Mouse (Mus musculus): Measurements from ENCODE around the gene Magoh. TPM values are rescaled to one million over a fixed set of nuclear protein-coding genes. Genes with fewer than 3 reads are reported as not detected.

The Magoh gene
- total and polyA plus RNA-seq, 3 experiments: 207 to 276 TPM; not detected in 1

- Histone ChIP-seq H3K9me3 (replicated peaks; ENCODE audit: insufficient read depth, low read length) (no peaks in the 10 kb centered on the region), H3K4me1 (ENCODE audit: control insufficient read depth in 1 of 2, insufficient read depth in 2 of 2, low read length in 2 of 2) (peaks cover 0 to 11% of the 10 kb centered on the region in 2 experiments; a peak in 1 of 4 replicates), H3K79me2 (ENCODE audit: control insufficient read depth, insufficient read depth, low read length, poor library complexity) (no peaks in the 10 kb centered on the region; the same call in 1 of the 2 replicates), H3K4me3 (ENCODE audit: control insufficient read depth in 1 of 2, insufficient read depth in 1 of 2, low read depth in 2 of 2, low read length in 2 of 2) (no peak overlapping the region), H3K27ac (ENCODE audit: control insufficient read depth, low read depth, low read length) (no peak overlapping the region), H3K36me3 (ENCODE audit: control insufficient read depth in 1 of 2, insufficient read depth in 2 of 2, low read length in 2 of 2) (peaks cover 4 to 9% of the 10 kb centered on the region in 2 experiments; a peak in 3 of 4 replicates), H3K9ac (ENCODE audit: control insufficient read depth, low read depth, low read length, poor library complexity, severe bottlenecking) (no peak overlapping the region), H3K27me3 (ENCODE audit: control insufficient read depth in 1 of 2, insufficient read depth in 2 of 2, low read length in 2 of 2) (no peaks in the 10 kb centered on the region)
- TF ChIP-seq MEF2A (IDR thresholded peaks at IDR 0.05; ENCODE audit: extremely low read depth, insufficient replicate concordance, low read depth, low read length, poor library complexity, severe bottlenecking): no peak
- no peak for TF ChIP-seq TAL1 (IDR thresholded peaks at IDR 0.05; ENCODE audit: low read length)
- TF ChIP-seq RCOR1 (IDR thresholded peaks at IDR 0.05; ENCODE audit: low read depth, low read length): no peak
- TF ChIP-seq SIN3A (IDR thresholded peaks at IDR 0.05; ENCODE audit: low read length): no peak
- no peak for TF ChIP-seq BHLHE40 (IDR thresholded peaks at IDR 0.05; ENCODE audit: borderline replicate concordance, low read depth, low read length)
- no peak for TF ChIP-seq GATA1 (IDR thresholded peaks at IDR 0.05; ENCODE audit: low read depth, low read length)
- TF ChIP-seq NELFE (IDR thresholded peaks at IDR 0.05; ENCODE audit: low read depth, low read length): no peak
- TF ChIP-seq JUND (IDR thresholded peaks at IDR 0.05; ENCODE audit: low read depth, low read length): no peak
- no peak for TF ChIP-seq POLR2AphosphoS5 (IDR thresholded peaks at IDR 0.05; ENCODE audit: borderline replicate concordance, low read depth, low read length)
- no peak for TF ChIP-seq MYB (IDR thresholded peaks at IDR 0.05; ENCODE audit: low read depth, low read length)
- no peak for TF ChIP-seq KAT2A (conservative IDR thresholded peaks at IDR 0.05; ENCODE audit: low read depth, low read length)
- no peak for TF ChIP-seq NRF1 (IDR thresholded peaks at IDR 0.05; ENCODE audit: insufficient read depth, low read depth, low read length, poor library complexity, severe bottlenecking)
- TF ChIP-seq CTCF (IDR thresholded peaks at IDR 0.05 in 2 of 3, conservative IDR thresholded peaks at IDR 0.05 in 1 of 3; ENCODE audit: control insufficient read depth in 1 of 3, insufficient read depth in 1 of 3, low read depth in 2 of 3, low read length in 3 of 3, poor library complexity in 1 of 3, severe bottlenecking in 1 of 3): no peak
- TF ChIP-seq SMC3 (IDR thresholded peaks at IDR 0.05; ENCODE audit: low read depth, low read length): no peak
- TF ChIP-seq ETS1 (IDR thresholded peaks at IDR 0.05; ENCODE audit: low read depth, low read length): no peak
- no peak for TF ChIP-seq GABPA (IDR thresholded peaks at IDR 0.05; ENCODE audit: low read depth, low read length)
- no peak for TF ChIP-seq ZMIZ1 (IDR thresholded peaks at IDR 0.05; ENCODE audit: low read depth, low read length)
- DNase-seq (ENCODE audit: low read depth, low spot score): no peak
Measured at GRCm38 (mm10) chr4:107886371-107886770, 6.8 kb downstream of the Magoh start.

- Histone ChIP-seq H3K9me3 (replicated peaks; ENCODE audit: insufficient read depth, low read length) (no peaks in the 10 kb centered on the region), H3K9ac (ENCODE audit: control insufficient read depth, low read depth, low read length, poor library complexity, severe bottlenecking) (peak overlapping the region; percentile 71), H3K4me3 (ENCODE audit: control insufficient read depth in 1 of 2, insufficient read depth in 1 of 2, low read depth in 2 of 2, low read length in 2 of 2) (peak overlapping the region; percentile 70 to 89), H3K79me2 (ENCODE audit: control insufficient read depth, insufficient read depth, low read length, poor library complexity) (no peaks in the 10 kb centered on the region; the same call in 1 of the 2 replicates), H3K4me1 (ENCODE audit: control insufficient read depth in 1 of 2, insufficient read depth in 2 of 2, low read length in 2 of 2) (peaks cover 0 to 11% of the 10 kb centered on the region in 2 experiments; a peak in 1 of 4 replicates), H3K27ac (ENCODE audit: control insufficient read depth, low read depth, low read length) (peak overlapping the region; percentile 71), H3K36me3 (ENCODE audit: control insufficient read depth in 1 of 2, insufficient read depth in 2 of 2, low read length in 2 of 2) (peaks cover 4 to 10% of the 10 kb centered on the region in 2 experiments; a peak in 3 of 4 replicates), H3K27me3 (ENCODE audit: control insufficient read depth in 1 of 2, insufficient read depth in 2 of 2, low read length in 2 of 2) (no peaks in the 10 kb centered on the region)
- no peak for DNase-seq (ENCODE audit: low read depth, low spot score)
- 0 out of 2 replicates have a peak, but pooled peaks have one; percentile 12 for TF ChIP-seq TBP (IDR thresholded peaks at IDR 0.05; ENCODE audit: low read depth, low read length)
- no peak for TF ChIP-seq POLR2A (IDR thresholded peaks at IDR 0.05; ENCODE audit: control insufficient read depth in 1 of 2, insufficient read depth in 1 of 2, low read depth in 1 of 2, low read length in 2 of 2, poor library complexity in 1 of 2)
- no peak for TF ChIP-seq CTCF (IDR thresholded peaks at IDR 0.05 in 2 of 3, conservative IDR thresholded peaks at IDR 0.05 in 1 of 3; ENCODE audit: control insufficient read depth in 1 of 3, insufficient read depth in 1 of 3, low read depth in 2 of 3, low read length in 3 of 3, poor library complexity in 1 of 3, severe bottlenecking in 1 of 3)
- TF ChIP-seq RAD21 (IDR thresholded peaks at IDR 0.05; ENCODE audit: low read depth, low read length): no peak
- no peak for TF ChIP-seq HCFC1 (IDR thresholded peaks at IDR 0.05; ENCODE audit: low read depth, low read length)
- TF ChIP-seq GATA1 (IDR thresholded peaks at IDR 0.05; ENCODE audit: low read depth, low read length): no peak
- no peak for TF ChIP-seq POLR2AphosphoS5 (IDR thresholded peaks at IDR 0.05; ENCODE audit: borderline replicate concordance, low read depth, low read length)
- no peak for TF ChIP-seq ELF1 (IDR thresholded peaks at IDR 0.05; ENCODE audit: low read depth, low read length)
- TF ChIP-seq RCOR1 (IDR thresholded peaks at IDR 0.05; ENCODE audit: low read depth, low read length): 0 out of 2 replicates have a peak, but pooled peaks have one; percentile 36
- no peak for TF ChIP-seq CHD1 (IDR thresholded peaks at IDR 0.05; ENCODE audit: low read depth, low read length)
- no peak for TF ChIP-seq ZNF384 (IDR thresholded peaks at IDR 0.05; ENCODE audit: low read depth, low read length)
- no peak for TF ChIP-seq ETS1 (IDR thresholded peaks at IDR 0.05; ENCODE audit: low read depth, low read length)
- TF ChIP-seq SMC3 (IDR thresholded peaks at IDR 0.05; ENCODE audit: low read depth, low read length): no peak
- TF ChIP-seq MYB (IDR thresholded peaks at IDR 0.05; ENCODE audit: low read depth, low read length): no peak
- no peak for TF ChIP-seq MAX (IDR thresholded peaks at IDR 0.05; ENCODE audit: low read length)
- TF ChIP-seq ZC3H11A (IDR thresholded peaks at IDR 0.05; ENCODE audit: low read depth, low read length): no peak
Measured at GRCm38 (mm10) chr4:107889385-107889730, 9.8 kb downstream of the Magoh start.

Measured in MEL (cell line).